Mouse (Mus musculus) MEL (cell line): ENCODE measurements around the gene Rubcn. TPM values are rescaled to one million over a fixed set of nuclear protein-coding genes. Genes with fewer than 3 reads are reported as not detected.

Experiments used
- DNase-seq: peaks from one replicate; pipeline ENCODE4 v3.0.0; 2011; ENCODE audit warnings: low read depth, low spot score
- H3K27ac ChIP-seq: 2 replicates; pipeline ENCODE4 v1.5.1; 2012; ENCODE audit warnings: low read depth, mild to moderate bottlenecking, control low read depth, low read length, moderate library complexity; ENCODE audit not compliant: control insufficient read depth
- H3K27me3 ChIP-seq, 2 experiments: fragments of 150-350 bp in 1 of 2; sonication (generic) in 1 of 2; 2 replicates each; pipeline ENCODE4 v1.6.1; 2012; ENCODE audit warnings: low read length in 2 of 2, mild to moderate bottlenecking in 2 of 2, improper control_type of control experiment in 1 of 2, moderate library complexity in 1 of 2; ENCODE audit not compliant: insufficient read depth in 2 of 2, control insufficient read depth in 1 of 2
- H3K36me3 ChIP-seq, 2 experiments: 2 replicates each; pipeline ENCODE4 v1.6.1; 2012 to 2014; ENCODE audit warnings: low read length in 2 of 2, improper control_type of control experiment in 1 of 2, inconsistent platforms in 1 of 2, mild to moderate bottlenecking in 1 of 2; ENCODE audit not compliant: insufficient read depth in 2 of 2, control insufficient read depth in 1 of 2
- H3K4me1 ChIP-seq, 2 experiments: fragments of 150-350 bp in 1 of 2; sonication (generic) in 1 of 2; 2 replicates each; pipeline ENCODE4 v1.6.1; 2012; ENCODE audit warnings: low read length in 2 of 2, improper control_type of control experiment in 1 of 2, mild to moderate bottlenecking in 1 of 2; ENCODE audit not compliant: insufficient read depth in 2 of 2, control insufficient read depth in 1 of 2
- H3K4me3 ChIP-seq, 2 experiments: fragments of 150-350 bp in 1 of 2; sonication (generic) in 1 of 2; 2 replicates each; pipeline ENCODE4 v1.5.1; 2012; ENCODE audit warnings: low read depth in 2 of 2, low read length in 2 of 2, mild to moderate bottlenecking in 2 of 2, moderate library complexity in 2 of 2, control low read depth in 1 of 2, improper control_type of control experiment in 1 of 2; ENCODE audit not compliant: control insufficient read depth in 1 of 2, insufficient read depth in 1 of 2
- H3K79me2 ChIP-seq: 2 replicates; pipeline ENCODE4 v1.6.1; 2012; ENCODE audit warnings: mild to moderate bottlenecking, low read length, moderate library complexity; ENCODE audit not compliant: control insufficient read depth, poor library complexity, insufficient read depth
- H3K9ac ChIP-seq: 2 replicates; pipeline ENCODE4 v1.6.1; 2012; ENCODE audit warnings: low read depth, mild to moderate bottlenecking, control low read depth, low read length, moderate library complexity; ENCODE audit not compliant: control insufficient read depth, poor library complexity, severe bottlenecking
- H3K9me3 ChIP-seq: fragments of 150-350 bp; sonication (generic); replicated peaks from 2 replicates; pipeline ENCODE4 v1.6.1; 2012; ENCODE audit warnings: mild to moderate bottlenecking, low read length, improper control_type of control experiment, moderate library complexity; ENCODE audit not compliant: insufficient read depth
- BHLHE40 ChIP-seq: IDR thresholded peaks from 2 replicates; pipeline ENCODE4 v1.6.1; 2012; ENCODE audit warnings: low read depth, mild to moderate bottlenecking, inconsistent platforms, low read length, improper control_type of control experiment, borderline replicate concordance
- CHD1 ChIP-seq: IDR thresholded peaks from 2 replicates; pipeline ENCODE4 v1.6.1; 2012; ENCODE audit warnings: low read depth, mild to moderate bottlenecking, inconsistent platforms, low read length, improper control_type of control experiment
- CHD2 ChIP-seq: IDR thresholded peaks from 2 replicates; pipeline ENCODE4 v1.6.1; 2011; ENCODE audit warnings: low read length, improper control_type of control experiment
- CTCF ChIP-seq, 3 experiments: IDR thresholded peaks in 2 of 3; conservative IDR thresholded peaks in 1 of 3; 2 replicates each; pipeline ENCODE4 v1.5.1; 2011 to 2012; ENCODE audit warnings: low read length in 3 of 3, low read depth in 2 of 3, mild to moderate bottlenecking in 2 of 3, improper control_type of control experiment in 1 of 3, inconsistent platforms in 1 of 3, mixed read lengths in 1 of 3, moderate library complexity in 1 of 3; ENCODE audit not compliant: control insufficient read depth in 1 of 3, insufficient read depth in 1 of 3, poor library complexity in 1 of 3, severe bottlenecking in 1 of 3
- E2F4 ChIP-seq: IDR thresholded peaks from 2 replicates; pipeline ENCODE4 v1.6.1; 2011; ENCODE audit warnings: low read depth, low read length, improper control_type of control experiment, borderline replicate concordance
- ELF1 ChIP-seq: IDR thresholded peaks from 2 replicates; pipeline ENCODE4 v1.6.1; 2014; ENCODE audit warnings: low read depth, mild to moderate bottlenecking, inconsistent platforms, low read length, improper control_type of control experiment, moderate library complexity
- EP300 ChIP-seq, 2 experiments: IDR thresholded peaks; 2 replicates each; pipeline ENCODE4 v1.6.1; 2011; ENCODE audit warnings: improper control_type of control experiment in 2 of 2, low read length in 2 of 2, low read depth in 1 of 2, mild to moderate bottlenecking in 1 of 2
- ETS1 ChIP-seq: IDR thresholded peaks from 2 replicates; pipeline ENCODE4 v1.6.1; 2012; ENCODE audit warnings: low read depth, mild to moderate bottlenecking, inconsistent platforms, low read length, improper control_type of control experiment, moderate library complexity
- GABPA ChIP-seq: IDR thresholded peaks from 2 replicates; pipeline ENCODE4 v1.6.1; 2012; ENCODE audit warnings: low read depth, mild to moderate bottlenecking, inconsistent platforms, low read length, improper control_type of control experiment, moderate library complexity
- GATA1 ChIP-seq: IDR thresholded peaks from 2 replicates; pipeline ENCODE4 v1.6.1; 2011; ENCODE audit warnings: low read depth, low read length, improper control_type of control experiment
- HCFC1 ChIP-seq: IDR thresholded peaks from 2 replicates; pipeline ENCODE4 v1.6.1; 2012; ENCODE audit warnings: low read depth, mild to moderate bottlenecking, inconsistent platforms, low read length, improper control_type of control experiment, moderate library complexity
- JUND ChIP-seq: IDR thresholded peaks from 2 replicates; pipeline ENCODE4 v1.6.1; 2011; ENCODE audit warnings: low read depth, mild to moderate bottlenecking, improper control_type of control experiment, low read length
- KAT2A ChIP-seq: conservative IDR thresholded peaks from 2 replicates; pipeline ENCODE4 v1.6.1; 2012; ENCODE audit warnings: low read depth, low read length, improper control_type of control experiment, inconsistent platforms
- MAFK ChIP-seq: IDR thresholded peaks from 2 replicates; pipeline ENCODE4 v1.6.1; 2011; ENCODE audit warnings: low read depth, mild to moderate bottlenecking, low read length, improper control_type of control experiment, borderline replicate concordance
- MAX ChIP-seq: IDR thresholded peaks from 2 replicates; pipeline ENCODE4 v1.6.1; 2011; ENCODE audit warnings: low read length, improper control_type of control experiment
- MAZ ChIP-seq: IDR thresholded peaks from 2 replicates; pipeline ENCODE4 v1.6.1; 2012; ENCODE audit warnings: low read depth, mild to moderate bottlenecking, inconsistent platforms, low read length, improper control_type of control experiment
- MEF2A ChIP-seq: IDR thresholded peaks from 2 replicates; pipeline ENCODE4 v1.6.1; 2014; ENCODE audit warnings: low read depth, mild to moderate bottlenecking, inconsistent platforms, low read length, improper control_type of control experiment; ENCODE audit not compliant: poor library complexity, insufficient replicate concordance, severe bottlenecking; ENCODE audit errors: extremely low read depth
- MXI1 ChIP-seq: IDR thresholded peaks from 2 replicates; pipeline ENCODE4 v1.6.1; 2011; ENCODE audit warnings: mild to moderate bottlenecking, low read depth, low read length, improper control_type of control experiment
- MYB ChIP-seq: IDR thresholded peaks from 2 replicates; pipeline ENCODE4 v1.6.1; 2011; ENCODE audit warnings: mild to moderate bottlenecking, low read depth, low read length, improper control_type of control experiment
- MYC ChIP-seq: IDR thresholded peaks from 2 replicates; pipeline ENCODE4 v1.6.1; 2011; ENCODE audit warnings: low read depth, mild to moderate bottlenecking, low read length, improper control_type of control experiment, moderate library complexity
- NELFE ChIP-seq: IDR thresholded peaks from 2 replicates; pipeline ENCODE4 v1.6.1; 2011; ENCODE audit warnings: low read depth, low read length, improper control_type of control experiment
- NRF1 ChIP-seq: IDR thresholded peaks from 2 replicates; pipeline ENCODE4 v1.6.1; 2014; ENCODE audit warnings: low read depth, mild to moderate bottlenecking, inconsistent platforms, low read length, improper control_type of control experiment, moderate library complexity; ENCODE audit not compliant: poor library complexity, insufficient read depth, severe bottlenecking
- POLR2A ChIP-seq, 2 experiments: IDR thresholded peaks; 2 replicates each; pipeline ENCODE4 v1.6.1; 2011 to 2012; ENCODE audit warnings: low read length in 2 of 2, mild to moderate bottlenecking in 2 of 2, control low read depth in 1 of 2, improper control_type of control experiment in 1 of 2, low read depth in 1 of 2, moderate library complexity in 1 of 2; ENCODE audit not compliant: control insufficient read depth in 1 of 2, insufficient read depth in 1 of 2, poor library complexity in 1 of 2
- POLR2AphosphoS2 ChIP-seq: IDR thresholded peaks from 2 replicates; pipeline ENCODE4 v1.6.1; 2011; ENCODE audit warnings: low read length, improper control_type of control experiment
- POLR2AphosphoS5 ChIP-seq: IDR thresholded peaks from 2 replicates; pipeline ENCODE4 v1.6.1; 2012; ENCODE audit warnings: low read depth, borderline replicate concordance, mild to moderate bottlenecking, inconsistent platforms, low read length, moderate library complexity, mixed read lengths
- RCOR1 ChIP-seq: IDR thresholded peaks from 2 replicates; pipeline ENCODE4 v1.6.1; 2012; ENCODE audit warnings: low read depth, mild to moderate bottlenecking, inconsistent platforms, low read length, improper control_type of control experiment
- SIN3A ChIP-seq: IDR thresholded peaks from 2 replicates; pipeline ENCODE4 v1.6.1; 2012; ENCODE audit warnings: low read length, improper control_type of control experiment, inconsistent platforms
- SMC3 ChIP-seq: IDR thresholded peaks from 2 replicates; pipeline ENCODE4 v1.6.1; 2011; ENCODE audit warnings: low read depth, low read length, improper control_type of control experiment
- TAL1 ChIP-seq: IDR thresholded peaks from 2 replicates; pipeline ENCODE4 v1.6.1; 2012; ENCODE audit warnings: mild to moderate bottlenecking, inconsistent platforms, low read length, moderate library complexity, mixed read lengths
- TBP ChIP-seq: IDR thresholded peaks from 2 replicates; pipeline ENCODE4 v1.8.0; 2011; ENCODE audit warnings: low read depth, low read length, improper control_type of control experiment
- TCF12 ChIP-seq: IDR thresholded peaks from 2 replicates; pipeline ENCODE4 v1.6.1; 2014; ENCODE audit warnings: low read depth, mild to moderate bottlenecking, inconsistent platforms, low read length, improper control_type of control experiment, moderate library complexity
- UBTF ChIP-seq: IDR thresholded peaks from 2 replicates; pipeline ENCODE4 v1.6.1; 2012; ENCODE audit warnings: low read depth, mild to moderate bottlenecking, inconsistent platforms, low read length, improper control_type of control experiment, moderate library complexity, borderline replicate concordance; ENCODE audit not compliant: insufficient read depth
- USF1 ChIP-seq: IDR thresholded peaks from 2 replicates; pipeline ENCODE4 v1.6.1; 2014; ENCODE audit warnings: low read depth, mild to moderate bottlenecking, inconsistent platforms, low read length, improper control_type of control experiment, moderate library complexity
- USF2 ChIP-seq, 2 experiments: IDR thresholded peaks; 2 replicates each; pipeline ENCODE4 v1.6.1; 2011 to 2012; ENCODE audit warnings: improper control_type of control experiment in 2 of 2, low read length in 2 of 2, borderline replicate concordance in 1 of 2, inconsistent platforms in 1 of 2, low read depth in 1 of 2, mild to moderate bottlenecking in 1 of 2; ENCODE audit not compliant: insufficient read depth in 1 of 2
- ZC3H11A ChIP-seq: IDR thresholded peaks from 2 replicates; pipeline ENCODE4 v1.6.1; 2012; ENCODE audit warnings: low read depth, mild to moderate bottlenecking, inconsistent platforms, low read length, improper control_type of control experiment
- ZKSCAN1 ChIP-seq: IDR thresholded peaks from 2 replicates; pipeline ENCODE4 v1.6.1; 2012; ENCODE audit warnings: low read depth, mild to moderate bottlenecking, inconsistent platforms, low read length, improper control_type of control experiment, moderate library complexity
- ZMIZ1 ChIP-seq: IDR thresholded peaks from 2 replicates; pipeline ENCODE4 v1.6.1; 2012; ENCODE audit warnings: low read depth, mild to moderate bottlenecking, inconsistent platforms, low read length, improper control_type of control experiment, moderate library complexity
- ZNF384 ChIP-seq: IDR thresholded peaks from 2 replicates; pipeline ENCODE4 v1.6.1; 2012; ENCODE audit warnings: low read depth, mild to moderate bottlenecking, inconsistent platforms, low read length, improper control_type of control experiment
- polyA plus RNA-seq, 2 experiments: library from polyadenylated mRNA; stranded (reverse) in 1 of 2; unstranded in 1 of 2; fragments of >175 nt in 1 of 2; fragments of >200 nt in 1 of 2; gene quantifications; 2 replicates each; pipeline versions ENCODE4 v1.2.1 to v1.2.4; 2012; ENCODE audit warnings: low replicate concordance in 2 of 2, low read depth in 1 of 2; ENCODE audit not compliant: insufficient read length in 2 of 2, insufficient read depth in 1 of 2, missing spikeins in 1 of 2
- total RNA-seq: library from RNA; depleted of rRNA; stranded (reverse); fragments of 300-350 nt; gene quantifications from 2 replicates; pipeline ENCODE4 v1.2.3, GENCODE M21; 2012

Rubcn gene
- total and polyA plus RNA-seq, 3 experiments, result 10.2 to 14.6 TPM; not detected in 1

DNA sequence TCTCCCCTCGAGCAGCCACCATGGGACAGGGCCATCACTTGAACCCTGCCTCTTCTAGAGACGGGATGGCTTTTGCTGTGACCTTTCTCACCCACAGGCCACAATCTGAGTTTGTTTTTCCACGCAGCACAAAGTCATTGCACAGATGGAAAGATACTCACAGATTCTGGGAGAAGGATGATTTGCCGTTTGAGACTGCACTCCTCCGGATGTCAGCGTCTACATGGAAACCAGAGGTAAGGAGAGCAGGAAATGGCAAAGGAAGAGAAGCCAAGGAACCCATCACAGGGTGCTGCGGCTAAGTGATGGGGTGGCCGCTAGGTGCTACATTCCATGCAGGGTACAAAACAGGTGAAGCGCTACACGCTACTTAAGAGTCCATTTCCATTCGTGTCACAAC is 48.5 kb downstream of the Rubcn start:
- Histone ChIP-seq H3K9me3 (no peaks in the 10 kb centered on the region), H3K79me2 (no peaks in the 10 kb centered on the region), H3K4me3 (no peak overlapping the region), H3K9ac (no peak overlapping the region), H3K27ac (no peak overlapping the region), H3K4me1 (peaks cover 0 to 14% of the 10 kb centered on the region in 2 experiments; a peak in 3 of 4 replicates), H3K36me3 (peaks cover 0 to 13% of the 10 kb centered on the region in 2 experiments; a peak in 2 of 4 replicates), H3K27me3 (no peaks in the 10 kb centered on the region)
- TF ChIP-seq USF1 (no peak), GABPA (no peak), POLR2AphosphoS5 (no peak), USF2 (IDR thresholded peaks at IDR 0.05; ENCODE audit: borderline replicate concordance in 1 of 2, insufficient read depth in 1 of 2, low read depth in 1 of 2, low read length in 2 of 2) (no peak), SMC3 (no peak), ZC3H11A (no peak), ETS1 (0 out of 2 replicates have a peak, but pooled peaks have one; percentile 32), NRF1 (no peak), NELFE (no peak), MAZ (no peak), MYC (no peak), MXI1 (no peak), CTCF (IDR thresholded peaks at IDR 0.05 in 2 of 3, conservative IDR thresholded peaks at IDR 0.05 in 1 of 3; ENCODE audit: control insufficient read depth in 1 of 3, insufficient read depth in 1 of 3, low read depth in 2 of 3, low read length in 3 of 3, poor library complexity in 1 of 3, severe bottlenecking in 1 of 3) (peak in 1 of 3 experiments; percentile 8; a peak in 2 of 6 replicates), TAL1 (peak; percentile 51), UBTF (no peak), GATA1 (peak; percentile 58), KAT2A (no peak), CHD2 (no peak), JUND (no peak), ZNF384 (no peak), TCF12 (peak; percentile 40; the same call in 1 of the 2 replicates), TBP (no peak), MEF2A (no peak), CHD1 (no peak), ZMIZ1 (no peak), BHLHE40 (no peak), MAX (no peak), ZKSCAN1 (no peak), POLR2AphosphoS2 (no peak), MYB (no peak), E2F4 (no peak), RCOR1 (peak; percentile 69; the same call in 1 of the 2 replicates), SIN3A (no peak), EP300 (IDR thresholded peaks at IDR 0.05; ENCODE audit: low read depth in 1 of 2, low read length in 2 of 2) (peak; percentile 60 to 70; a peak in 3 of 4 replicates), MAFK (no peak), POLR2A (IDR thresholded peaks at IDR 0.05; ENCODE audit: control insufficient read depth in 1 of 2, insufficient read depth in 1 of 2, low read depth in 1 of 2, low read length in 2 of 2, poor library complexity in 1 of 2) (no peak), ELF1 (0 out of 2 replicates have a peak, but pooled peaks have one; percentile 10), HCFC1 (no peak)
- peak; percentile 61 for DNase-seq
